Mouse (Mus musculus) retina, adult 2 months (tissue): ENCODE measurements around the gene Atp10a.

Experiments
- DNase-seq: peaks from one replicate; pipeline ENCODE4 v3.0.0-alpha.2; 2012; ENCODE audit warnings: low read depth, low spot score

The Atp10a gene

DNA sequence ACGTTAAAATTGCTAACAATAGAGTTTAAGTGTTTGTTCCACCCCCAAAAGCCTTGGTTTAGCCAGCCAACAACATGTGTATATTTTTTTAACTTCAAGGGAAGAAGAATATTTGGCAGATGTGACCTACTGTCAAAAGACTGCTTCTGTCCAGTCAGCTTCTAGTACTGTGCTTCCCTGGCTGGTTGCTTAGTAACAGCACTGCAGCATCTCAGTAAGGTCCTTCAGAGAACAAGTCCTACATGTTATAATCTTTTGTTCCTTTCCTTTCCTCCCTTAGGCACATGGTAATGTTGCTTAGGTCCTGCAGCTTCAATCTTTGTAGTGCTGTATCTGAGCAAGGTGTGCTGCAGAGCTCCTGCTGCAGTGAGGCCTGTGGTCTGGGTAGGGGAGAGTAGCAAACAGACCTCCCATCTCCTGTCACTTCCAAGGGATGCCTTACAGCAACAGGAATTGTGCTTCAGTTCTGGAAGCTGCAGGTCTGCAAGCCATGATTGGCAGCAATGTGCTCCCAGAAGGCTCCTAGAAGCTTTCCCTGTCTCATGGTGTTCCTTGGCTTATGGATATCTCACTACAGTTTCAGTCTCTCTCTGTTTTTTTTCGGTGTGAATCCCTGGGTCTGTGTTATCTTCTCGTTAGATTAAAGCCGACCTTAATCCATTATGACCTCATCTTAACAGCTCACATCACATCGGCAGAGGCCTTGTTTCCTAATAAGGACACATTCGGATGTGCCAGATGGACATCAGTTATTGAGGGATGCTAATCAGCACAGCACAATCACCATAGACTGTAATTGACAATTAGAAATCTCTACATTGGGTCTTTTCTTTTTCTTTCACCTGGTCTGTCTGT lies 34.3 kb downstream of the Atp10a start:
- no peak for DNase-seq

DNA sequence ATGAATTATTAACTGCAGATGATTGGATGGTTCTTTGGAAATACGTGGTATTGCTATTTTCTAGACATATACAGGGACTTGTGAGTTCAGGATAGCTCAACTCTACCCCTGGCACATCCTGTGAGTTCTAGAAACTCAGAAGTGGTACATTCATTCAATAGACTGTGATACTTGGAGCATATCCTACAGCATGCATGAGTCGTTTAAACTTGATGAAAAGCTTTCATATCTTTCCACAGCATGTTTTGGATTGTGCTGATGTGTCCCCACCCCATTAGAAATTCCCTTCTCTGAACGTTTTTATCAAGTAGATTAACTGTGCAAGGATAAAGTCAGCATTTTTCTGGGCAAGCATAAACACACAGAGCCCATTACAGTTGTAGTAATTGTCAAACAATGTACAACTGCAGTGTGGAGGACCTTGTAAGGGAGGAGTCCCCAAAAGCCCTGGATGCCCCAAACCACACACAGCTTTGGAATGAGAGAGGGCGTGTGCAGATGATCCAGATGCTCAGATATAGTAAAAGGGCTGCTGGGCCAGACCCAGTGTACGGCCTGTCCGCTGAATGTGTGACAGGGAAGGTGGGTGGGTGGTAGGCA lies 35.1 kb downstream of the Atp10a start:
- no peak for DNase-seq

GRCm38 (mm10) chr7:58692704-58693103 lies 36.7 kb downstream of the Atp10a start:
- DNase-seq: no peak

- DNase-seq: no peak
These were observed 37.4 kb downstream of the Atp10a start for GRCm38 (mm10) chr7:58693342-58693741.

GRCm38 (mm10) chr7:58695661-58696060 lies 39.7 kb downstream of the Atp10a start:
- no peak for DNase-seq

DNA sequence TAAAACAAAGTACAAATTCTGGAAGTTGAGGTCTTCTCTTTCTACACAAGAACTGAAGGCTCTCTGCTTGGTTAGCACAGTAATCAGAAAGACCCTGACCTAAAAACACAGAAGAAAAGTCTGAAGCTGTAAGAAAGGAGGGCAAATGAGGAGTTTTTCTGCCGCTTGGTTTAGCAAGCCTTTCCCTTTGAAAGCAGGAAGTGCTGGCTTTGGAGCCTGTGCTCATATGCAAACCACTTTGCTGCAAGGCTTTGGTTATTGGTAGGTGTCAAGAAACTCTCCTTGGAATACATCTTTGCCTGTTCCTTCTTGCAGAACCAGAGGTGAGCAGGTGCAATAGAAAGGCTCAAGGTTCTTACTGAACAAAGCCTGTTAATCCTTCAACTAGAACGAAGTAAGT lies 41.1 kb downstream of the Atp10a start:
- DNase-seq: no peak

- DNase-seq: no peak
These were observed 42.9 kb downstream of the Atp10a start for GRCm38 (mm10) chr7:58698738-58699442.

- DNase-seq: no peak
These were observed 45.3 kb downstream of the Atp10a start for GRCm38 (mm10) chr7:58701311-58701710.

GRCm38 (mm10) chr7:58705158-58705557 lies 49.2 kb downstream of the Atp10a start:
- DNase-seq: no peak

DNA sequence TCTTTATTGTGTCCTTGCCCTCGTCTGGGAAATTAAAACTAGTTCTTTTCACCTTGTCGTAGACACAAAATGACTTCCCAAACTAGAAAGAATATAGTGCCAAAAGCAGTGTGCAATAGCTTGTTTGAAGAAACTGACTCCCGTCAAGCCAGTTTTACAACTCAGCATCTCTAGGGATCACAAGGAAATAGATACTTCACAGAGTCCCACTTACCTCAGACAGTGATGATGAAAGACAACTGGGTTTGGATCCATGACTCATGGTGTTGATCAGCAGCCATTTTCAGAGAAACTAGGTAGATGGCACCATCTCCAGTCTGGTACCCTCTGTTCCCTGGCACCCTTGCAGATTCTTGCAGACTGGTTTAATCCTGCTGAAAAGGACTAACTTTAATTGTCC lies 53.3 kb downstream of the Atp10a start:
- no peak for DNase-seq

DNA sequence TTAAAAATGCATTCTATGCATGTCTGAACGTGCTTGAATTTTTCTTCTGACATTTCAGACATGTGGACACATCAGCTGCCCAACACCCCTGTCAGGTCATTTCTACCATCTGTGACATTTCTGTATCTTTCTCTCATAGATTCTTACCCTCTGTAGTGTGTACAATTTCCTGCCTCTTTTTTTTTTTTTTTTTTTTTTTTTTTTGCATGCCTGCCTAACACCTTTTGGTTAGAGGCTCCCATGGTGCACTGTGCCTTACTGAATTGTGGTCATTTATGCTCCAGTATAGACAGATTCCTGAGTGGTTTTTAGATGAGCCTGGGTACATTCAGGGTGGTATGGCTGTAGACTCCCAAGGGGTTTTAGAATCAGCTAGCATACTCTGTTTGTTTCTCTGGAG lies 54.3 kb downstream of the Atp10a start:
- DNase-seq: no peak

GRCm38 (mm10) chr7:58711811-58712210 lies 55.8 kb downstream of the Atp10a start:
- no peak for DNase-seq

- no peak for DNase-seq
These were observed 59.7 kb downstream of the Atp10a start for GRCm38 (mm10) chr7:58715576-58716144.

- DNase-seq: no peak
These were observed 60.7 kb downstream of the Atp10a start for GRCm38 (mm10) chr7:58716626-58717025.

- no peak for DNase-seq
These were observed 62.6 kb downstream of the Atp10a start for GRCm38 (mm10) chr7:58718556-58718955.

DNA sequence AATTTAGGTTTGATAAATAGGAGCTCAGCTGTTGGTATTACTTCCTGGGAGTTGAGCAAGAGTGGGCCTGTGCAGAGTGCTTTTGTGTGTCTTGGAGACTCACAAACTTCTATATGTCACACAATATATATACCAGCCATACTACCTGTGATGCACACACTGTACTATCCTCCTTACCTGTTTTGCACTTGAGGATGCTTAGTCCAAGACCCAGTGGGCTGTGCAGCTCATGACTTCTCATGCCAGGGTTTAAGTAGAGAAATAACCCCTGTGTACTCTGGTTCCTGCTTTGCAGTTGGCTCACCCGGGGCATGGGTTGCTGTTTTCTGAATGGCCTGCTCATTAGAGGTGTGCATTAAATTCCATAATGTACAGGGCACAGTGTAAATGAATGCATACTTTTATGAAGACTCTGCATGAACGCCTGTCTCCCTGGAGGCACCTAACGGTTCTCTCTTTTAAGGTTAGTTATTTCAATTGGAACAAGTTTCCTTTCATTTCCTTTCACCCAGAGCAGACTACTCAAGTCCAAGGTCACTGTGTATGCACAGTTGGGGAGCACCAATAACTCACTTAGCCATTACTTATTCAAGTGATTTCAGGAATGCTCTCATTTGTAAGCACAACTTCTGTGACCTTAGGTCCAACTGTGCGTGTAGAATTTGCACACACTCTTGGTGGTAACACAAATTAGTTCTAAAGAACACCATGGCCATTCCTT lies 63.4 kb downstream of the Atp10a start:
- no peak for DNase-seq

DNA sequence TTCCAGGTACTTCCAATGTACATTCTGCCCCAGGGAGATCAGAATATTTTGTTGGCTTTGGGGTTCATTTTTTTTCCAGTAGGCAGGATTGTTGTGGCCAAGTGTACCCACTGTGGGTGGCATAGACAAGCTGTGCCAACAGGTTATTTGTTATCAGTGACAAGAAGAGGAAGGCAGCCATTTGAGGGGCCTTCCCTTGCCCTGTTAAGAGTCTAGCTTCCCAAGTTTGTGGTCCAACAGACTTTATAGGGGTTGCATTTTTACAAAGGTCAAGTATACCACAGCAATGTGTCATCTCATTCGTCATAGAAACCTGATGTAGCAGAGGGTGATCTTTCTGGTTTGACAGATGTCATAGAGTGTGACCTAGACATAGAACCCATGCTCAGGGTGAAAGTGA lies 66.3 kb downstream of the Atp10a start:
- no peak for DNase-seq

DNA sequence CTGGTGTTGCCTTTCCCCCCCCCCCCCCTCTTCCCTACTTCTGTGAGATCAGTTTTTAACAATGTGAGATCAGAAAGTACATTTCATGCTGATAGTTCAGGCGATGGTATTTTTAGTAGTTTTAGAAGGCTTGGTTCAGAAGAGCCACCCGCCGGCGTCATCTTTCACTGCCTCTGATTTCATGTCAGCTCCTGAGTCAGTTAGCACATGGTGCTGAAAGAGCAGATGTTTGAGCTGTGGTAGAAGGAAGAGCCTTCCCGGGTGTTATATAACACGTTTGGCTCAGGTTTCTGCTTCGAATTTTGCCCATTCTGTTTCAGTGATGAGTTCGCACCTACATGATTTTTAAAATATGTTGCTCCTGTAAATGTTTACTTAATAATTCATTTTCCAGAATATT lies 74.2 kb downstream of the Atp10a start:
- DNase-seq: no peak

- no peak for DNase-seq
These were observed 74.9 kb downstream of the Atp10a start for GRCm38 (mm10) chr7:58730831-58731230.

DNA sequence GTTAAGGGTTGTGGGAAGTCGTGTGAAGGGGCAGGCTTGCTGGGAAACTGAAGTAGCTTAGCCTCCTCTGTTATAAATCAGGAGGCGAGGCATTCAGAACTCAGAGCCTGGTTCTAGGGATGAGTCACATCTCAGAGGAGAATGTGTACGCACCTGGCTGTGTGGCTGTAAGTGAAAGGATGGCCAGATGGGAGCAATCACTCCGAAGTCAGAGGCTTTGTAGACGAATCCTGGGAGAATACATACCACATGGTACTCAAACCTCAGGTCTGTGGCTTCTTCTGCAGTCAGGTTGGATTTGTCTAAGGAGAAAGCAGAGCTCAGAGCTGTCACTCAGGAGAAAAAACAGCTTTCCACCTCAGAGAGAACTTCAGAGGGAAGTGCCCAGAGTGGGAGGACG lies 76.4 kb downstream of the Atp10a start:
- no peak for DNase-seq

DNA sequence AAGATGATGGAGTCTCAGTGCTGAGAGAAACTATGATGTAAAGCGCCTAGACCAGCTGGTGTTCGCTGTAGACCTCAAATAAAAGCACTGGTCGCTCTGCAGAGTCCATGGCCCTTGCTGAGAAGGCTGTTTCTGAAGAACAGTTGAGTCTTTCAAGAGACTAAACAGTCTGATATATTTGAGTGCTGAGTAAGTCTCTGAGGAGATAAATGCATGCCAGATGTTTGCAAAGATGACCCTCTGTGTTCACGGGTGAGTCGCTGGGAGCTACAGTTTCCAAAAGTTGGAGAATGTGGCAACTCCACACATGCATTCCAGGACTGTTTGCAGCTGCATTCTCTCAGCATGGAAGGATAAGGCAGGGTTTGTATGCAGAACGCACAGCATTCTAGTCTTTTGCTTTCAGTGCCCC lies 77.5 kb downstream of the Atp10a start:
- DNase-seq: no peak
